Mouse (Mus musculus): Measurements from ENCODE around the gene Chat.

DNA sequence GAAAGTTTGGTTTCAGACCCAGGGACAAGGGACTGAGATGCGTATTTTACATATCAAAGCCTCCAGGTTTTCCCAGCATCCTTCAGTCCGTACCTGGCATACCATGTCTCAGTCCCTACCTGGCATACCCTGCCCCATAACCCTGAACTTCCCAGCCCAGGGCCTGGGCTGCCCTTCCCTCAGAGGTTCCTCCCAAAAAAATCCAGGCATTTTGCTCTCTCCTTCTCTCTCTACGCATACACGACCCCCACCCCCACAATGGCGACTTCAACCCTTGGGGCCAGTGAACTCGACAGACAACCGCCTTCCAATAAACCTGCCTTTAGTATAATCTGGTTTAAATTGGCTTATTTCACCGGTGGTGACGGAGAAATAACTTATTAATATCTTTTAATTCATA lies 47.1 kb upstream of the Chat start:
- TF ChIP-seq POLR2A (IDR thresholded peaks at IDR 0.05; ENCODE audit: extremely low read depth, insufficient read depth, low read length) (no peak), CTCF (IDR thresholded peaks at IDR 0.05; ENCODE audit: extremely low read depth, insufficient read depth, low read length) (no peak)

Measured in cortical plate, adult 2 months (tissue).